Mouse (Mus musculus) G1E (cell line): Measurements from ENCODE around the gene St3gal4. TPM values are rescaled to one million over a fixed set of nuclear protein-coding genes. Genes with fewer than 3 reads are reported as not detected.
A peak's percentile ranks its signal among the peaks of the same experiment; 100 is the strongest.

Experiments
- ATAC-seq: 2 replicates; pipeline ENCODE4 v1.8.0; 2016; ENCODE audit warnings: mild to moderate bottlenecking; ENCODE audit not compliant: insufficient number of reproducible peaks, poor library complexity, low FRiP score, severe bottlenecking; ENCODE audit errors: extremely low read depth
- DNase-seq: peaks from one replicate; pipeline ENCODE4 v3.0.0; 2012; ENCODE audit warnings: low spot score
- H3K27me3 ChIP-seq: 2 replicates; pipeline ENCODE4 v1.6.1; 2012; ENCODE audit warnings: mild to moderate bottlenecking, low read length, inconsistent platforms; ENCODE audit not compliant: insufficient read depth
- H3K36me3 ChIP-seq: replicated peaks from 2 replicates; pipeline ENCODE3; 2012; ENCODE audit warnings: mild to moderate bottlenecking, inconsistent platforms
- H3K4me1 ChIP-seq: 2 replicates; pipeline ENCODE4 v1.6.1; 2012; ENCODE audit warnings: low read depth, low read length, inconsistent platforms, mixed read lengths; ENCODE audit not compliant: insufficient read depth
- H3K4me3 ChIP-seq: 2 replicates; pipeline ENCODE4 v1.5.1; 2012; ENCODE audit warnings: low read depth, mild to moderate bottlenecking, inconsistent platforms, low read length, moderate library complexity, mixed read lengths
- H3K9me3 ChIP-seq: replicated peaks from 2 replicates; pipeline ENCODE4 v1.6.1; 2012; ENCODE audit warnings: inconsistent platforms
- CTCF ChIP-seq: IDR thresholded peaks from 2 replicates; pipeline ENCODE4 v1.5.1; 2012; ENCODE audit warnings: low read depth, low read length, inconsistent platforms, mixed read lengths
- GATA1 ChIP-seq: IDR thresholded peaks from 2 replicates; pipeline ENCODE4 v1.6.1; 2012; ENCODE audit warnings: borderline replicate concordance, low read length, inconsistent platforms, mixed read lengths
- GATA2 ChIP-seq: IDR thresholded peaks from 2 replicates; pipeline ENCODE4 v1.6.1; 2012; ENCODE audit warnings: low read depth, low read length, inconsistent platforms, borderline replicate concordance
- POLR2AphosphoS5 ChIP-seq: IDR thresholded peaks from 2 replicates; pipeline ENCODE4 v1.6.1; 2012; ENCODE audit warnings: low read depth, low read length, inconsistent platforms; ENCODE audit not compliant: insufficient replicate concordance
- TAL1 ChIP-seq: conservative IDR thresholded peaks from 2 replicates; pipeline ENCODE4 v1.6.1; 2012; ENCODE audit warnings: low read depth, low read length, inconsistent platforms, mixed read lengths
- polyA plus RNA-seq: library from polyadenylated mRNA; stranded (reverse); fragments of >175 nt; gene quantifications from 2 replicates; pipeline ENCODE4 v1.2.3, GENCODE M21; 2012
- total RNA-seq, 2 experiments: library from RNA; stranded (forward) in 1 of 2; stranded (reverse) in 1 of 2; fragments of 200-1000 nt in 1 of 2; fragments of >200 nt in 1 of 2; fragmentation: Nextera tagmentation in 1 of 2; gene quantifications; 2 replicates each; pipeline ENCODE4 v1.2.3; 2014 to 2017

St3gal4 gene
- total and polyA plus RNA-seq, 3 experiments = 19.6 to 26.1 (median 21.8) TPM

- peaks cover 55% of the 10 kb centered on the region for H3K4me1 ChIP-seq
- no peak for ATAC-seq
These were observed 13.6 kb downstream of the St3gal4 start for GRCm38 (mm10) chr9:35105438-35105837.

GRCm38 (mm10) chr9:35104711-35105110 is 14.4 kb downstream of the St3gal4 start:
- no peak for DNase-seq
- Histone ChIP-seq H3K4me1 (peaks cover 48% of the 10 kb centered on the region), H3K4me3 (no peak overlapping the region), H3K9me3 (no peaks in the 10 kb centered on the region), H3K36me3 (peaks cover 87% of the 10 kb centered on the region), H3K27me3 (no peaks in the 10 kb centered on the region)
- TF ChIP-seq TAL1 (no peak), POLR2AphosphoS5 (no peak), GATA2 (no peak), GATA1 (no peak), CTCF (no peak)
- no peak for ATAC-seq

More at GRCm38 (mm10) chr9:35105438-35105837, 13.6 kb downstream of the St3gal4 start:
- H3K9me3 ChIP-seq = no peaks in the 10 kb centered on the region
- no peak overlapping the region for H3K4me3 ChIP-seq
- H3K36me3 ChIP-seq = peaks cover 91% of the 10 kb centered on the region
- no peak for TF ChIP-seq TAL1
- TF ChIP-seq POLR2AphosphoS5 = no peak
- TF ChIP-seq CTCF = no peak
- no peak for TF ChIP-seq GATA1
- no peak for TF ChIP-seq GATA2
- no peaks in the 10 kb centered on the region for H3K27me3 ChIP-seq
- DNase-seq = no peak

DNA sequence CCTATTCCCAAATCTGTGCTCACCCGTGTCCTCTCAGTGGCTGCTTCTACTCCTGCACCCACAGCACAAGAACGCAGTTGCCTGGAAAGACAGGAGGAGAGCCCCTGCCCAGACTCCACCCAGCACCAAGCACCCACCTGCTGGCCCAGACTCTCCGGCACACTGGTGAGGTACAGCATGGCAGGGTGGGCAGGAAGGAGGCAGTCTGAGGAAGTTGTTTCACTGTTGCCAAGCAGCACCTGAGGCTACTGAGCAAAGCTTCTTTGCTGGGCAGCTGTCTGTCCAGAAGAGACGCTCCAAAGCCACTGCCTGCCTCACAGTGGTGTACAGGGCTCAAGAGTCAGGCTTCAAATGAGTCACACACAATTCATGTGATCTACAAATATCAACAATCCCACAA is 20.3 kb downstream of the St3gal4 start:
- Histone ChIP-seq H3K9me3 (no peaks in the 10 kb centered on the region), H3K27me3 (no peaks in the 10 kb centered on the region), H3K36me3 (peaks cover 83% of the 10 kb centered on the region), H3K4me3 (no peak overlapping the region), H3K4me1 (peaks cover 33% of the 10 kb centered on the region)
- no peak for ATAC-seq
- DNase-seq = no peak
- TF ChIP-seq TAL1 (no peak), POLR2AphosphoS5 (no peak), GATA2 (no peak), GATA1 (no peak), CTCF (no peak)

GRCm38 (mm10) chr9:35097901-35098300 is 21.2 kb downstream of the St3gal4 start:
- no peak overlapping the region for H3K4me3 ChIP-seq
- H3K4me1 ChIP-seq = peaks cover 31% of the 10 kb centered on the region
- DNase-seq (no peak), ATAC-seq (peak; percentile 8; the same call in 1 of the 2 replicates)
- H3K36me3 ChIP-seq = peaks cover 75% of the 10 kb centered on the region
- H3K9me3 ChIP-seq = no peaks in the 10 kb centered on the region
- TF ChIP-seq POLR2AphosphoS5 = no peak
- no peaks in the 10 kb centered on the region for H3K27me3 ChIP-seq

DNA sequence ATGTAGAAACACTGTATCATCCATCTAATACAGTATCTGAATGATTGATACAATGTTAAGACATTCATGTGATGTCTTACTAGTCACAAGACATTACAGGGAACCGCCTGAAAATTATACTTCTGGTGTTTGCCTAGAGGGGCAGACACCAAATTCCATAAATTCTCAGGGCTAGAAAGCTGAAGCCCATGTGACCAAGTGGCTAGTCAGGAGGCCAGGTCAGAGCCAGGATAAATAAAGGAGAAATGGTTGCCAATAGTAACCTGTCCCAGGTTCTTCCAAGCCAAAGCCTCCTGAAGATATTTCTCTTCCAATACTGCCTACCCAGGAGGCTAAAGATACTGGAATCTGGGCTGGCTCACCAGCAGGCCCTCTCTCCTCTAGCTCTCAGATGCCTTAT is 23.3 kb downstream of the St3gal4 start:
- Histone ChIP-seq H3K4me1 (peaks cover 29% of the 10 kb centered on the region), H3K27me3 (no peaks in the 10 kb centered on the region), H3K9me3 (no peaks in the 10 kb centered on the region), H3K36me3 (peaks cover 56% of the 10 kb centered on the region), H3K4me3 (no peak overlapping the region)
- DNase-seq (no peak), ATAC-seq (no peak)
- TF ChIP-seq CTCF (no peak), GATA1 (no peak), GATA2 (no peak), POLR2AphosphoS5 (no peak), TAL1 (no peak)

GRCm38 (mm10) chr9:35093350-35093749 is 25.7 kb downstream of the St3gal4 start:
- Histone ChIP-seq H3K9me3 (no peaks in the 10 kb centered on the region), H3K4me3 (no peak overlapping the region), H3K36me3 (peaks cover 37% of the 10 kb centered on the region), H3K4me1 (peaks cover 19% of the 10 kb centered on the region; the same call in 1 of the 2 replicates), H3K27me3 (no peaks in the 10 kb centered on the region)
- ATAC-seq (no peak), DNase-seq (no peak)
- no peak for TF ChIP-seq POLR2AphosphoS5
- TF ChIP-seq CTCF = no peak
- no peak for TF ChIP-seq GATA2
- TF ChIP-seq TAL1 = no peak
- TF ChIP-seq GATA1 = no peak

DNA sequence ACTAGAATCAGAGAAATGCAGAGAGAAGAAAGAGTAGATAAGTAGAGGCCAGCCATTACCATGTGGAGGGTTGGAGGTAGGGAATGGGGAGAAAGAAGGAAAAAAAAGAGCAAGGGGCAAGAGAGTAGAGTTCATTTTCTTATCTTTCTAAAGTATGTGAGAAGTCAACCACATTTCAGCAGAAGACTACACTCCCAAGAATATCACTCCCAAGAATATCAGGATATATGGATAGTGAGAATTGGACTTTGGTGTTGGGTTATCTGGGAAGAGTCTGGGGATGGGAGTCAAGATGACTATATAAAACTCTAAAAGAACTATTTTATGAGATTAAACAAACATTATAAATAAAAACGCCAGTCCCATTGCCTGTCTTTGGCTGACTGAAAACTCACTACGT is 26.2 kb downstream of the St3gal4 start:
- H3K9me3 ChIP-seq = no peaks in the 10 kb centered on the region
- no peak overlapping the region for H3K4me3 ChIP-seq
- no peak for ATAC-seq
- peaks cover 33% of the 10 kb centered on the region for H3K36me3 ChIP-seq
- H3K27me3 ChIP-seq = no peaks in the 10 kb centered on the region
- no peak for DNase-seq
- peaks cover 15% of the 10 kb centered on the region; the same call in 1 of the 2 replicates for H3K4me1 ChIP-seq
- TF ChIP-seq POLR2AphosphoS5 = no peak
- no peak for TF ChIP-seq GATA2
- no peak for TF ChIP-seq GATA1
- no peak for TF ChIP-seq CTCF
- TF ChIP-seq TAL1 = no peak
